9 mouse cellular contexts compared by ENCODE assay signal in genomic region chr2:170507734-170508133, GRCm38 (mm10). TPM values are rescaled to one million over a fixed set of nuclear protein-coding genes. Genes with fewer than 3 reads are reported as not detected.
A peak's percentile ranks its signal among the peaks of the same experiment; 100 is the strongest.
DNase-seq lines count a peak whose midpoint lies in the region; ATAC-seq and TF ChIP-seq lines count a peak whose summit lies in the region.
"Had no signal": no experiment of that assay in that cellular context is flagged by ENCODE, and none has a peak within 500 bp of the region (broad histone marks: within the 10 kb centered on the region; RNA-seq: fewer than 3 reads in every experiment).

No protein-coding gene starts in this region.

- no peaks in the 10 kb centered on the region for H3K27me3 ChIP-seq in liver, postnatal 0 days (ENCODE audit: insufficient read depth, low read length)

- H3K9ac ChIP-seq in liver, postnatal 0 days (replicated peaks): no peak overlapping the region
- H3K9ac ChIP-seq: heart, embryonic 13.5 days had no signal

- no peak for ATAC-seq in liver, postnatal 0 days

- H3K9me3 ChIP-seq in liver, postnatal 0 days (ENCODE audit: low read length): no peaks in the 10 kb centered on the region
- H3K9me3 ChIP-seq: heart, embryonic 13.5 days had no signal

- DNase-seq in 3134 (ENCODE audit: extremely low read depth, insufficient read length, low spot score): peak; percentile 30
- peak; percentile 87 for DNase-seq in MN1 (ENCODE audit: low spot score)
- DNase-seq in cerebellum, adult 8-10 months: peak; percentile 86
- DNase-seq in frontal cortex, postnatal 36 days (ENCODE audit: low spot score in 2 of 2): peak; percentile 87 to 92
- DNase-seq in kidney, postnatal 14 days: peak; percentile 86
- DNase-seq in liver, postnatal 0 days: peak; percentile 82
- DNase-seq in retina, embryonic 14.5 days (ENCODE audit: low spot score): peak; percentile 94
- DNase-seq in thymus, postnatal 36 days: peak; percentile 62 to 72

- TF ChIP-seq EP300 in liver, postnatal 0 days (IDR thresholded peaks at IDR 0.05; ENCODE audit: low read depth): no peak

- no peaks in the 10 kb centered on the region for H3K36me3 ChIP-seq in liver, postnatal 0 days (replicated peaks; ENCODE audit: insufficient read depth, low read length)
- H3K36me3 ChIP-seq: heart, embryonic 13.5 days had no signal

- WGBS in liver, postnatal 0 days (ENCODE audit: insufficient replicate concordance): 3% methylated on average over 10 of the region's 10 CpGs

- no peak overlapping the region for H3K4me2 ChIP-seq in liver, postnatal 0 days (ENCODE audit: low read depth, low read length)
- H3K4me2 ChIP-seq: heart, embryonic 13.5 days had no signal

- TF ChIP-seq CTCF in liver, postnatal 0 days (IDR thresholded peaks at IDR 0.05; ENCODE audit: low read depth): peak; percentile 86

- H3K4me3 ChIP-seq in liver, postnatal 0 days (ENCODE audit: low read depth, low read length): no peak overlapping the region
- H3K4me3 ChIP-seq: heart, embryonic 13.5 days had no signal

- no peak overlapping the region for H3K27ac ChIP-seq in liver, postnatal 0 days (ENCODE audit: low read depth)
- H3K27ac ChIP-seq: heart, embryonic 13.5 days had no signal

- H3K4me1 ChIP-seq in liver, postnatal 0 days (ENCODE audit: insufficient read depth): peaks cover 11% of the 10 kb centered on the region

RNA-seq across cellular contexts. Expression of gene Cyp24a1, which starts 10.8 kb away (rescaled TPM):
- not detected in 2 replicates for polyA plus RNA-seq in liver, postnatal 0 days (2015; fragmentation: Nextera tagmentation; extraction: Ambion mirVana)
- polyA plus RNA-seq: heart, embryonic 13.5 days had no signal

RNA-seq across cellular contexts. Expression of gene Pfdn4, which starts 11.5 kb away (rescaled TPM):
- 29.8 and 33.9 TPM in 2 replicates for polyA plus RNA-seq in liver, postnatal 0 days (2015; fragmentation: Nextera tagmentation; extraction: Ambion mirVana)

Comparison
In these comparisons a context has a peak if more than half of its experiments do, and no peak if none do; other contexts are left out.
1. DNase-seq: peak in every context shown above with its lines; median percentile 94 in retina, embryonic 14.5 days; 90 in frontal cortex, postnatal 36 days; 87 in MN1; 86 in cerebellum, adult 8-10 months; 86 in kidney, postnatal 14 days; 82 in liver, postnatal 0 days; 67 in thymus, postnatal 36 days; 30 in 3134.